Mouse (Mus musculus) embryonic fibroblast, embryonic 13.5 days (primary cell): Measurements from ENCODE around the gene Rnf150.

Experiments used
- CTCF ChIP-seq: IDR thresholded peaks from 2 replicates; pipeline ENCODE4 v1.5.1; 2011; ENCODE audit warnings: mild to moderate bottlenecking, control low read depth, low read length, moderate library complexity, borderline replicate concordance; ENCODE audit not compliant: insufficient read depth
- POLR2A ChIP-seq: IDR thresholded peaks from 2 replicates; pipeline ENCODE4 v1.6.1; 2011; ENCODE audit warnings: low read depth, mild to moderate bottlenecking, control low read depth, low read length, moderate library complexity

DNA sequence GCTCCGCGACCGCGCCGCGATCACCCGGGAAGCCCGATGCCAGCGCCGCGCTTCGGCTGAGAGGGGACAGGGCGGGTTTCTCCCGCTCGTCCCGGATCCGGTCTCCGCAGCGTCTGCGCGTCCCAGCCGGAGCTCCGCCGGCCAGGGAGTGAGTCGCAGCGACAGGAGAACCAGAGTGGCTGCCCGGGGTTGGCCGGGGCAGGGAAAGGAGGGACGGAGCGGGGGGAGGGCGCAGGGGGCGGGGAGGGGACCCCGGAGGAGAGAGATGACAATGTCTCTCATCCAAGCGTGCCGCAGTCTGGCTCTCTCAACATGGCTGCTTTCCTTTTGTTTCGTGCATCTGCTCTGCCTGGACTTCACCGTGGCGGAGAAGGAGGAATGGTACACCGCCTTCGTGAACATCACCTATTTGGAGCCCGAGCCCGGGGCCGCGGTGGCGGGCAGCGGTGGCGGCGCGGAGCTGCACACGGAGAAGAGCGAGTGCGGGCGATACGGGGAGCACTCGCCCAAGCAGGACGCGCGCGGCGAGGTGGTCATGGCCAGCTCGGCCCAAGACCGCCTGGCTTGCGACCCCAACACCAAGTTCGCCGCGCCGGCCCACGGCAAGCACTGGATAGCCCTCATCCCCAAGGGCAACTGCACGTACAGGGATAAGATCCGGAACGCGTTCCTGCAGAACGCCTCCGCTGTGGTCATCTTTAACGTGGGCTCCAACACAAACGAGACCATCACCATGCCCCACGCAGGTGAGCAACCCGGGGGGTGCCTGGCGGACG is 777 bp downstream of the Rnf150 start:
- no peak for TF ChIP-seq CTCF
- TF ChIP-seq POLR2A: 0 out of 2 replicates have a peak, but pooled peaks have one; percentile 51
